Mouse (Mus musculus): Measurements from ENCODE around the gene Sertad4. TPM values are rescaled to one million over a fixed set of nuclear protein-coding genes. Genes with fewer than 3 reads are reported as not detected.
A peak's percentile ranks its signal among the peaks of the same experiment; 100 is the strongest.

Sertad4 gene
- polyA plus RNA-seq, 1 experiment: 59.4 TPM

GRCm38 (mm10) chr1:192853988-192854818, 1.4 kb downstream of the Sertad4 start:
- TF ChIP-seq POLR2A (IDR thresholded peaks at IDR 0.05; ENCODE audit: low read depth, low read length): peak; percentile 58; the same call in 1 of the 2 replicates
- no peak for TF ChIP-seq CTCF (IDR thresholded peaks at IDR 0.05; ENCODE audit: borderline replicate concordance, insufficient read depth, low read length)
- peak overlapping the region; percentile 93 for H3K27ac ChIP-seq (ENCODE audit: insufficient read depth, low read length)

GRCm38 (mm10) chr1:192853429-192853828, 2.1 kb downstream of the Sertad4 start:
- Histone ChIP-seq H3K4me1 (ENCODE audit: control insufficient read depth, insufficient read depth, low read length) (peaks cover 31% of the 10 kb centered on the region), H3K4me3 (ENCODE audit: insufficient read depth, low read length) (peak overlapping the region; percentile 77), H3K27ac (ENCODE audit: insufficient read depth, low read length) (peak overlapping the region; percentile 57; the same call in 1 of the 2 replicates)
- TF ChIP-seq CTCF (IDR thresholded peaks at IDR 0.05; ENCODE audit: borderline replicate concordance, insufficient read depth, low read length): no peak
- TF ChIP-seq POLR2A (IDR thresholded peaks at IDR 0.05; ENCODE audit: low read depth, low read length): no peak

More at GRCm38 (mm10) chr1:192853988-192854818, 1.4 kb downstream of the Sertad4 start:
- H3K4me3 ChIP-seq (ENCODE audit: insufficient read depth, low read length): peak overlapping the region; percentile 77
- peaks cover 32% of the 10 kb centered on the region for H3K4me1 ChIP-seq (ENCODE audit: control insufficient read depth, insufficient read depth, low read length)

GRCm38 (mm10) chr1:192852047-192852446, 3.5 kb downstream of the Sertad4 start:
- TF ChIP-seq POLR2A (IDR thresholded peaks at IDR 0.05; ENCODE audit: low read depth, low read length) (no peak), CTCF (IDR thresholded peaks at IDR 0.05; ENCODE audit: borderline replicate concordance, insufficient read depth, low read length) (no peak)
- H3K27ac ChIP-seq (ENCODE audit: insufficient read depth, low read length): peak overlapping the region; percentile 63
- H3K4me3 ChIP-seq (ENCODE audit: insufficient read depth, low read length): no peak overlapping the region
- H3K4me1 ChIP-seq (ENCODE audit: control insufficient read depth, insufficient read depth, low read length): peaks cover 22% of the 10 kb centered on the region; the same call in 1 of the 2 replicates

GRCm38 (mm10) chr1:192851640-192852039, 3.9 kb downstream of the Sertad4 start:
- Histone ChIP-seq H3K4me3 (ENCODE audit: insufficient read depth, low read length) (no peak overlapping the region), H3K4me1 (ENCODE audit: control insufficient read depth, insufficient read depth, low read length) (peaks cover 22% of the 10 kb centered on the region; the same call in 1 of the 2 replicates), H3K27ac (ENCODE audit: insufficient read depth, low read length) (peak overlapping the region; percentile 63)
- peak; percentile 48; the same call in 1 of the 2 replicates for TF ChIP-seq POLR2A (IDR thresholded peaks at IDR 0.05; ENCODE audit: low read depth, low read length)
- no peak for TF ChIP-seq CTCF (IDR thresholded peaks at IDR 0.05; ENCODE audit: borderline replicate concordance, insufficient read depth, low read length)

- TF ChIP-seq CTCF (IDR thresholded peaks at IDR 0.05; ENCODE audit: borderline replicate concordance, insufficient read depth, low read length): no peak
- no peak for TF ChIP-seq POLR2A (IDR thresholded peaks at IDR 0.05; ENCODE audit: low read depth, low read length)
- H3K4me1 ChIP-seq (ENCODE audit: control insufficient read depth, insufficient read depth, low read length): peaks cover 22% of the 10 kb centered on the region; the same call in 1 of the 2 replicates
- peak overlapping the region; percentile 51 for H3K27ac ChIP-seq (ENCODE audit: insufficient read depth, low read length)
- no peak overlapping the region for H3K4me3 ChIP-seq (ENCODE audit: insufficient read depth, low read length)
Measured at GRCm38 (mm10) chr1:192851126-192851525, 4.4 kb downstream of the Sertad4 start.

GRCm38 (mm10) chr1:192849616-192850015, 5.9 kb downstream of the Sertad4 start:
- Histone ChIP-seq H3K4me1 (ENCODE audit: control insufficient read depth, insufficient read depth, low read length) (peaks cover 22% of the 10 kb centered on the region; the same call in 1 of the 2 replicates), H3K27ac (ENCODE audit: insufficient read depth, low read length) (peak overlapping the region; percentile 58), H3K4me3 (ENCODE audit: insufficient read depth, low read length) (no peak overlapping the region)
- no peak for TF ChIP-seq CTCF (IDR thresholded peaks at IDR 0.05; ENCODE audit: borderline replicate concordance, insufficient read depth, low read length)
- no peak for TF ChIP-seq POLR2A (IDR thresholded peaks at IDR 0.05; ENCODE audit: low read depth, low read length)

GRCm38 (mm10) chr1:192847254-192847653, 8.3 kb downstream of the Sertad4 start:
- no peak for TF ChIP-seq CTCF (IDR thresholded peaks at IDR 0.05; ENCODE audit: borderline replicate concordance, insufficient read depth, low read length)
- TF ChIP-seq POLR2A (IDR thresholded peaks at IDR 0.05; ENCODE audit: low read depth, low read length): no peak
- no peak overlapping the region for H3K4me3 ChIP-seq (ENCODE audit: insufficient read depth, low read length)
- H3K4me1 ChIP-seq (ENCODE audit: control insufficient read depth, insufficient read depth, low read length): peaks cover 19% of the 10 kb centered on the region; the same call in 1 of the 2 replicates
- H3K27ac ChIP-seq (ENCODE audit: insufficient read depth, low read length): no peak overlapping the region

- TF ChIP-seq POLR2A (IDR thresholded peaks at IDR 0.05; ENCODE audit: low read depth, low read length): no peak
- TF ChIP-seq CTCF (IDR thresholded peaks at IDR 0.05; ENCODE audit: borderline replicate concordance, insufficient read depth, low read length): no peak
- H3K4me3 ChIP-seq (ENCODE audit: insufficient read depth, low read length): no peak overlapping the region
- H3K27ac ChIP-seq (ENCODE audit: insufficient read depth, low read length): peak overlapping the region; percentile 36; the same call in 1 of the 2 replicates
- H3K4me1 ChIP-seq (ENCODE audit: control insufficient read depth, insufficient read depth, low read length): 0 out of 2 replicates have a peak, but pooled peaks cover 4% of the 10 kb centered on the region
Measured at GRCm38 (mm10) chr1:192841094-192841813, 14.3 kb downstream of the Sertad4 start.

- H3K27ac ChIP-seq (ENCODE audit: insufficient read depth, low read length): no peak overlapping the region
- no peak overlapping the region for H3K4me3 ChIP-seq (ENCODE audit: insufficient read depth, low read length)
- H3K4me1 ChIP-seq (ENCODE audit: control insufficient read depth, insufficient read depth, low read length): 0 out of 2 replicates have a peak, but pooled peaks cover 4% of the 10 kb centered on the region
- TF ChIP-seq POLR2A (IDR thresholded peaks at IDR 0.05; ENCODE audit: low read depth, low read length) (no peak), CTCF (IDR thresholded peaks at IDR 0.05; ENCODE audit: borderline replicate concordance, insufficient read depth, low read length) (no peak)
Measured at GRCm38 (mm10) chr1:192840655-192841054, 14.9 kb downstream of the Sertad4 start.

All from embryonic fibroblast, embryonic 13.5 days (primary cell).